Mouse (Mus musculus) embryonic facial prominence, embryonic 12.5 days (tissue): ENCODE measurements at regions not wholly inside any gene's neighbourhood (a gene's known extent, or its start where the extent isn't known, plus 50 kb on each side); places are given as distances from the start of the nearest gene placed in this dataset.

Experiments used
- ATAC-seq: fragments of 200-750 bp; cut with Nextera tagmentation; 2 replicates; pipeline ENCODE4 v1.8.0; 2017; ENCODE audit not compliant: insufficient number of reproducible peaks, insufficient read depth, low FRiP score, low TSS enrichment
- H3K27ac ChIP-seq: fragments of 300-500 bp; sonication (generic); 2 replicates; pipeline ENCODE4 v1.5.1; 2016; ENCODE audit warnings: mild to moderate bottlenecking
- H3K27me3 ChIP-seq: fragments of 300-500 bp; sonication (generic); 2 replicates; pipeline ENCODE4 v1.6.1; 2016; ENCODE audit warnings: mild to moderate bottlenecking, moderate library complexity
- H3K36me3 ChIP-seq: fragments of 300-500 bp; sonication (generic); 2 replicates; pipeline ENCODE4 v1.6.1; 2016; ENCODE audit warnings: mild to moderate bottlenecking
- H3K4me1 ChIP-seq: fragments of 300-500 bp; sonication (generic); 2 replicates; pipeline ENCODE4 v1.6.1; 2016
- H3K4me2 ChIP-seq: fragments of 300-500 bp; sonication (generic); replicated peaks from 2 replicates; pipeline ENCODE4 v1.6.1; 2016; ENCODE audit warnings: mild to moderate bottlenecking, moderate library complexity
- H3K4me3 ChIP-seq: fragments of 300-500 bp; sonication (generic); 2 replicates; pipeline ENCODE4 v1.5.1; 2016; ENCODE audit warnings: mild to moderate bottlenecking
- H3K9ac ChIP-seq: fragments of 300-500 bp; sonication (generic); 2 replicates; pipeline ENCODE4 v1.6.1; 2016; ENCODE audit warnings: mild to moderate bottlenecking, moderate library complexity
- H3K9me3 ChIP-seq: fragments of 300-500 bp; sonication (generic); 2 replicates; pipeline ENCODE4 v1.6.1; 2016; ENCODE audit warnings: mild to moderate bottlenecking, moderate library complexity
- WGBS: fragments of 180-500 bp; shearing (Covaris S2); methylation state at CpG from one replicate; pipeline ENCODE4 v1.1.7; 2016; 5-methylcytosine and 5-hydroxymethylcytosine counted together

DNA sequence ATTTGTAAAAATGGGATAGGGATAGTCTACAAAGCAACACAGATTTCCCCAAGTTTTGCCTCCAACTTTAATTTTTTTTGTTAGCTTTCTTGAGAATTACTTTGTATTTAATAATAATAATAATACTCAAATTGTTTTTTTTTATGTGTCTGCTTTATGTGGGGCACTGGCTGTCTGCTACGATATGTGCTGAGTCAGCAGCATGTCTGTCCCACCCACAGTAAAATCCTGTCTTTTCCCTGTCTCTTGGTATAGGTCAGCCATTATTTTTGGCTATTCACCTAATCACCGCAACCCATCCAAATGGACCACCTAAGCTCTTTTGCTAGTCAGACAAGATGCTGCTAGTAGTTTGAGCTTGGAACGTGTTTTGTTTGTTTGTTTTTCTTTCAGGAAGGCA lies 473.0 kb downstream of the Hs3st4 start:
- no peaks in the 10 kb centered on the region for H3K4me1 ChIP-seq
- 86% methylated on average over 3 of the region's 3 CpGs for WGBS
- H3K4me3 ChIP-seq: no peak overlapping the region
- no peaks in the 10 kb centered on the region for H3K36me3 ChIP-seq
- ATAC-seq: no peak
- H3K27me3 ChIP-seq: no peaks in the 10 kb centered on the region
- no peak overlapping the region for H3K27ac ChIP-seq
- H3K9me3 ChIP-seq: no peaks in the 10 kb centered on the region
- no peak overlapping the region for H3K9ac ChIP-seq
- no peak overlapping the region for H3K4me2 ChIP-seq

DNA sequence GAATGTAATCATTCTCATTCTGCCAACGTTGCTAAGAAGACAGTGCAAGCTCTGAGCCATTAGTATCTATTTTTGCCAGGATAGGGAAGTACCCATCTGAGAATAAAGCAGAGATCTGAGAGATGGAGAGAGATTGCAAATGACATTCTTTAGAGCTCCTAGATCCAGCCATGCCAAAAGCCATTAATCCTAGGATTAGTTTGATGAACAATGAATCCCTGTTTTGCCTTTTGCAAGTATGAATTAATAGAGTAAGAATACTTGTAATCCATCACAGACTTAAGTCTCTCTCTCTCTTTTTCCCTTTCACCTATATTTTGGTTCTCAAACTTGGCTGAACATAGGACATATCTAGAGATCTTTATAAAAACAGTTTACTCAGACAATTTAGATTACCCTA lies 504.7 kb downstream of the Hs3st4 start:
- 61% methylated on average over 1 of the region's 1 CpGs for WGBS
- ATAC-seq: no peak
- Histone ChIP-seq H3K36me3 (no peaks in the 10 kb centered on the region), H3K9ac (no peak overlapping the region), H3K27ac (no peak overlapping the region), H3K4me2 (no peak overlapping the region), H3K4me3 (no peak overlapping the region), H3K9me3 (no peaks in the 10 kb centered on the region), H3K4me1 (no peaks in the 10 kb centered on the region), H3K27me3 (no peaks in the 10 kb centered on the region)

DNA sequence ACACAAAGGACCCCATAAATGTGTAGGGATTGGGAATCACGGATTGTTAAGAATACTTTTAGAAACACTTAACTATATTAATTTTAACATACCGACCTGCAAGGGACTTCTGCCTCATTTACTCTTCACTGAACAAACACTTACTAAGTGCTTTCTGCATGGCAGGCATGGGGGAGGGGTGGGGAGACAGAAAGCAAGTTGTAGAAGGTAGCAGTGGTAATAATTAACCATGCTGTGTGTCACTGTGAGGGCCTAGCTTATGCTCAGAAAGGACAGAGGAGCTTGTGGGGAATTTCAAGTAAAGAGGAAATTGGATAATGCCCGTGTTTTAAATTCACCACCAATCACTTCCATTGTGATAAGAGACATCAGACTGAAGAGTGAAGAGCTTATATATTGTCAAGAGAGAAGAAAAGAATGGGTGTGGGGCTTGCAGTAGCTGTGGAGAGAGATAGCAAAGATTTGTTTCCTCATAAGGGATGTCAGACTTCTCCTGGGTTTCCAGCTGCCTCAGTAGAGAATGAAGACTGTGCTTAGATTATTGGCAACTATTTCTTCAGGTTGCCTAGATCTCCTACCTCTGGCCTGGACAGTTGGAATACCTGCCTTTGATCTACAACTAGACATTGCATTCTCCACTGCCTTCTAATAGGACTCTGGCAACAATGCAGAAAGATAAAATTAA lies 508.6 kb downstream of the Hs3st4 start:
- Histone ChIP-seq H3K27ac (no peak overlapping the region), H3K27me3 (no peaks in the 10 kb centered on the region), H3K4me1 (no peaks in the 10 kb centered on the region), H3K4me2 (no peak overlapping the region), H3K9me3 (no peaks in the 10 kb centered on the region), H3K4me3 (no peak overlapping the region), H3K36me3 (no peaks in the 10 kb centered on the region), H3K9ac (no peak overlapping the region)
- WGBS: 51% methylated on average over 3 of the region's 3 CpGs
- no peak for ATAC-seq

DNA sequence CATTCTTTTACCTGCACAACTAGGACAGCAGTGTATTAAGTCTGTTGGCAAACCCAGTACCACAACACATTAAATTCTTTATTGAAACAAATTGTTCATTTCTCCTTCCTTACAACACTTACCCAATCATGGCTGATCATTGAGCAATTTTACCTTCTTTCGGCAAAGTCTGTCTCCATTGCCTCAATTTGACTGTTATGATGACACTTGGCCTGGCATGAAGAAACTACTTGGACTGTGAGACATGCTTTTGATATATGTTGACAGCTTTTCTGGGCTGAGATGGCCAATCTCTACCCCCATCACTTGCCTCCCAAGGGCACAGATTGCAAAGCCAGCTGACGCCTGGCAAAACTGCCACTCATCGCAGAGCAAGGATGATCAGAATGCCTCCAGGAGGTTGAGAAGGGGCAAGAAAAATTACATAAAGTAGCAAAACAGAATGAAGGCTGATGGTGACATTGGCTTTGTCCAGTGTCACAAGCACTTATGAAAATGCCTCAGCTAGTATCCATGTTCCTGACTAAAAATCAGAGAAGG lies 509.3 kb downstream of the Hs3st4 start:
- 89% methylated on average over 3 of the region's 3 CpGs for WGBS
- Histone ChIP-seq H3K9ac (no peak overlapping the region), H3K4me2 (no peak overlapping the region), H3K27me3 (no peaks in the 10 kb centered on the region), H3K36me3 (no peaks in the 10 kb centered on the region), H3K4me3 (no peak overlapping the region), H3K27ac (no peak overlapping the region), H3K9me3 (no peaks in the 10 kb centered on the region), H3K4me1 (no peaks in the 10 kb centered on the region)
- ATAC-seq: no peak

DNA sequence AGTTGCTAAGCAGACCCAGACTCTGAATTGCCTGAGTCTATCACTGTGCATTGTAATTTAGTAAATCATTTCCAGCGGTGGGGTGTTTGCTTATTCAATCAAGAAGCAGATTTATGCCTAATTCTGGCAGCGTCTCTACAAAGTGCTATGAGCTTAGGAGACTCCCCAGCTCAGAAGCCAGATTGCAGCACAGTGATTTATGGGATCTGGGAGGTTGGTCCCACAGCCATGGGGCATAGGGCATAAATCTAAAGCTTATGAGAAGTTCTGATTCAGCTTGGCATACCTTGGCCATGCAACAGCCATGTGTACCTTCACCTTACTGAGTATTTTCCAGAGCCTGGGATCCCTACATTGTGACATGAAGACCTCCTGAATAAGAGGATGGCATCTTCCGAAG lies 518.0 kb downstream of the Hs3st4 start:
- no peak overlapping the region for H3K27ac ChIP-seq
- H3K4me2 ChIP-seq: no peak overlapping the region
- ATAC-seq: no peak
- 73% methylated on average over 3 of the region's 3 CpGs for WGBS
- H3K27me3 ChIP-seq: no peaks in the 10 kb centered on the region
- H3K4me1 ChIP-seq: no peaks in the 10 kb centered on the region
- H3K4me3 ChIP-seq: no peak overlapping the region
- H3K36me3 ChIP-seq: no peaks in the 10 kb centered on the region
- no peaks in the 10 kb centered on the region for H3K9me3 ChIP-seq
- no peak overlapping the region for H3K9ac ChIP-seq

DNA sequence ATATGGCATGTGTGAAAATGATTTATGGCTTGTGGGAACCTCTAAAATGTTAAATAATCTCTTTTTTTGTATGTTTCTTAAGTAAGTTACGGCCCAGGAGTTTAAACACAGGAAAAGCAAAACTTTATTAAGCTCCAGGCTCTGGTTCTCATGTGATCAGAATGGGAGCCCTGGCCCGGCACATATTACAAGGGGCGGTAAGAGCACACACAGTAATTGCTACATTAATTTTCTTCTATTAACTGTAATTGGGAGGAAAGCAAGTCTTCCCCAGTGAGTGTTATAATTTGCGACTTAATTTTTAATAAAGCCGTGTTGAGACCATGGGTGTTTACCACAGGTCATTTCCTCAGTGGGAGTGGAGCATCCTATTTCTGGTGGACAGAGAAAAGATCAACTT lies 520.1 kb downstream of the Hs3st4 start:
- H3K4me1 ChIP-seq: no peaks in the 10 kb centered on the region
- ATAC-seq: no peak
- no peak overlapping the region for H3K4me3 ChIP-seq
- H3K27ac ChIP-seq: no peak overlapping the region
- H3K4me2 ChIP-seq: no peak overlapping the region
- no peaks in the 10 kb centered on the region for H3K9me3 ChIP-seq
- H3K36me3 ChIP-seq: no peaks in the 10 kb centered on the region
- H3K27me3 ChIP-seq: no peaks in the 10 kb centered on the region
- 80% methylated on average over 5 of the region's 5 CpGs for WGBS
- no peak overlapping the region for H3K9ac ChIP-seq

DNA sequence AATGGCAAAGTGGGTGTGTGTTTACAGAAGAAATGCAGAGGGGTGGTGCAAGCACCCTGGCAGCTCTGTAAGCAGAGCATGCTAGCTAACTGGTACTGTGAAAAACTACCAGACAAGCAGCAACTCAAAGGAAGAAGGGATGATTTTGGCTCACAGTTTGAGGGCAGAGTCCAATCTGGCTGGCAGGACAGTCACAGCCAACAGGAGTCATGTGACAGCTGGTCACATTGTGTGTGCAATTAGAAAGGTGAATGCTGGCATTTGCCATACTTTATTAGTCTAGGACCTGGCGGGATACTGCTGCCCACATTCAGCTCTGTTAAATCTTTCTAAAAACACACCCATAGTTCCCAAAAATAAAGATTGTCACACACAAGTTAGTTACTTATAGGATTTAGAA lies 566.4 kb downstream of the Hs3st4 start:
- no peaks in the 10 kb centered on the region for H3K4me1 ChIP-seq
- H3K4me3 ChIP-seq: no peak overlapping the region
- H3K9me3 ChIP-seq: no peaks in the 10 kb centered on the region
- no peaks in the 10 kb centered on the region for H3K27me3 ChIP-seq
- H3K36me3 ChIP-seq: no peaks in the 10 kb centered on the region
- no peak overlapping the region for H3K27ac ChIP-seq
- H3K4me2 ChIP-seq: no peak overlapping the region
- H3K9ac ChIP-seq: no peak overlapping the region
- ATAC-seq: no peak
- 80% methylated on average over 1 of the region's 1 CpGs for WGBS

DNA sequence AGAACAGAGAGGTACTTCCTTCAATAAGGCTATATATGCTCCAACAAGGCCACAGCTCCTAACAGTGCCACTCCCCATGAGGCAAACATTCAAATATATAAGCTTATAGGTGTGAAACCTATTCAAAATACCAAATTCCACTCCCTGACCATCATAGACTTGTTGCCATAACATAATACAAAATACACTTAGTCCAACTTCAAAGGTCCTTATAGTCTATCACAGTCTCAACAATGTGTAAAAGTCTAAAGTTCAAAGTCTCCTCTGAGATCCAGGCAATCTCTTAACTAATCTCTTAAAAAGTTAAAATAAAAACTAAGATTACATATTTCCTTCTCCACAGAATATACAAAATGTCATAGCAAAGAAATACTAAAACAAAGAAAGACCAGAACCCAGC lies 574.5 kb downstream of the Hs3st4 start:
- H3K4me3 ChIP-seq: no peak overlapping the region
- no peaks in the 10 kb centered on the region for H3K36me3 ChIP-seq
- no peak overlapping the region for H3K9ac ChIP-seq
- ATAC-seq: no peak
- H3K9me3 ChIP-seq: no peaks in the 10 kb centered on the region
- no peak overlapping the region for H3K4me2 ChIP-seq
- no peak overlapping the region for H3K27ac ChIP-seq
- no peaks in the 10 kb centered on the region for H3K27me3 ChIP-seq
- no peaks in the 10 kb centered on the region for H3K4me1 ChIP-seq

DNA sequence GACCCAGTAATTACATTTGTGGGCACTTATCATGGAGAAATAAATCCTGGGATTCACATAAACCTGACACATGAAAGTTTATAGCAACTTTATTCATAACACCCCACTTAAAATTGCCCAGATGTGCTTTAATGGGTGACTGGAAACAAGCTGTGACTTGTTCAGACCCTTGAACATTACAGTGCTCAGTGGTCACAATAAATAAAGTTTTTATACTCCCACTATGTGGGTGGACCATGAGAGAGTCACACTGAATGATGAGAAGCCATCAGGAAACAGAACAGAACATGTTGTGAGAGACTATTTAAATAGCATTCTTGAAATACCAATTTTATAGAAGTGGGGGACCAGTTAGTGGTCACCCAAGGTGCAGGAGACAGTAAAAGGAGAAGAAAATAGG lies 588.1 kb downstream of the Hs3st4 start:
- no peak overlapping the region for H3K4me2 ChIP-seq
- ATAC-seq: no peak
- H3K36me3 ChIP-seq: no peaks in the 10 kb centered on the region
- no peak overlapping the region for H3K9ac ChIP-seq
- H3K4me3 ChIP-seq: no peak overlapping the region
- no peaks in the 10 kb centered on the region for H3K27me3 ChIP-seq
- no peak overlapping the region for H3K27ac ChIP-seq
- no peaks in the 10 kb centered on the region for H3K4me1 ChIP-seq
- H3K9me3 ChIP-seq: no peaks in the 10 kb centered on the region

DNA sequence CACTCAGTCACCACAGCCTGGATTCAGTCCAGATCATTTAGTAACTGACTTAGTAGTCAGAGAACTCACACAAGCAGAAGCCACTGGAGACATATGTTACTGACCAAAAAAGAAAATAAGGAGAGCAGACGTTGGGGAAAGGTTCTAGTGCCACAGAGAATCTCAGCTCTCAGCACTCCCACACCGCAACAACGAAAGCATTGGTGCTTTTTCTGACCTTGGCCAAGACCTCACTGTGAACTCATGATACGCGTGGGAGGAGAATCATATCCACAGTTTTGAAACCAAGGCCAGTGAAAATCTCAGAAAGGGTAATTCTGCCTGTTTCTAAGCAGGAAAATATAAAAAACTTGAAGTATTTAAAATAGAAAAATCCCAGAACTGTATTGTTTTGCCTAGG lies 591.0 kb downstream of the Hs3st4 start:
- WGBS: 83% methylated on average over 5 of the region's 5 CpGs
- no peaks in the 10 kb centered on the region for H3K9me3 ChIP-seq
- no peak for ATAC-seq
- no peak overlapping the region for H3K4me3 ChIP-seq
- no peak overlapping the region for H3K9ac ChIP-seq
- H3K27me3 ChIP-seq: no peaks in the 10 kb centered on the region
- no peaks in the 10 kb centered on the region for H3K36me3 ChIP-seq
- H3K4me2 ChIP-seq: no peak overlapping the region
- no peaks in the 10 kb centered on the region for H3K4me1 ChIP-seq
- H3K27ac ChIP-seq: no peak overlapping the region

DNA sequence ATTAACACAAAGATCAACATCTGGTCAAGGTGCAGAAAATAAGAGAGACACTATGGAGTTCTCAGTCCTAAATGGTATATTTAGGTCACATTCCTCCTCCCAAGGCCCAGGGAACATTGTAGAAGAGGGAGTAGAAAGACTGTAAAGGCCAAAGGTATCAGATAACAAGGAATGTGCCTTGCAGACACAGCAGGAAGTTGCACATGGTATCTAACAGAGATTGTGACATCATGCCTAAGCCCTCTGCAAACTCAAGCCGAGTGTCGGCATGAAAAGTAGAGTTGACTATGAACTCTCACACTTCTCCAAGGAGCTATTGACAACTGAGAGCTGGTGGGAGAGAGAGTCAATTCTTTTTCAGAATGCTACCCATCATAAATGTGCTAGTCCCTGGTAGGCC lies 598.7 kb downstream of the Hs3st4 start:
- WGBS: 80% methylated on average over 2 of the region's 2 CpGs
- H3K36me3 ChIP-seq: no peaks in the 10 kb centered on the region
- H3K9me3 ChIP-seq: no peaks in the 10 kb centered on the region
- H3K27me3 ChIP-seq: no peaks in the 10 kb centered on the region
- H3K4me2 ChIP-seq: no peak overlapping the region
- ATAC-seq: no peak
- no peak overlapping the region for H3K9ac ChIP-seq
- no peaks in the 10 kb centered on the region for H3K4me1 ChIP-seq
- no peak overlapping the region for H3K27ac ChIP-seq
- no peak overlapping the region for H3K4me3 ChIP-seq

DNA sequence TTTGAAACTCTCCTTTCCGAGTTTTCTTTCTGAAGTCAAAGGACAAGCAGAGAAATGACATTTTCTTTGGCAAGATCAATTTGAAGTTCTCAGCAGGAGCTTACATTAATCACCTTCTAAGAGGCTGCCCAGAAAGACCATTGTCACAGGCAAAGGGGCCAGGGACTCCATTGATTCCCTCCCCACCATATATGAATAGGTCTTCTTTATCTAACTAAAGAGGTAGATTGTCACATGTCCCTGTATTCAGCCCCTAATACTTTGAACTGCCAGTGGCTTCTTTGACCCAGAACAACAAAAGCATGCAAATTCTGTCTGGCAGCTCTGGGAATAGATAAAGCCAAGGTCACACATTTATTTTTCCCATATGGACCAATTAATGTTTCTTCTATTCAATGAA lies 602.6 kb downstream of the Hs3st4 start:
- H3K27me3 ChIP-seq: no peaks in the 10 kb centered on the region
- 72% methylated on average over 1 of the region's 1 CpGs for WGBS
- no peak for ATAC-seq
- H3K9ac ChIP-seq: no peak overlapping the region
- no peaks in the 10 kb centered on the region for H3K36me3 ChIP-seq
- no peak overlapping the region for H3K4me2 ChIP-seq
- H3K4me3 ChIP-seq: no peak overlapping the region
- no peaks in the 10 kb centered on the region for H3K4me1 ChIP-seq
- no peaks in the 10 kb centered on the region for H3K9me3 ChIP-seq
- no peak overlapping the region for H3K27ac ChIP-seq

DNA sequence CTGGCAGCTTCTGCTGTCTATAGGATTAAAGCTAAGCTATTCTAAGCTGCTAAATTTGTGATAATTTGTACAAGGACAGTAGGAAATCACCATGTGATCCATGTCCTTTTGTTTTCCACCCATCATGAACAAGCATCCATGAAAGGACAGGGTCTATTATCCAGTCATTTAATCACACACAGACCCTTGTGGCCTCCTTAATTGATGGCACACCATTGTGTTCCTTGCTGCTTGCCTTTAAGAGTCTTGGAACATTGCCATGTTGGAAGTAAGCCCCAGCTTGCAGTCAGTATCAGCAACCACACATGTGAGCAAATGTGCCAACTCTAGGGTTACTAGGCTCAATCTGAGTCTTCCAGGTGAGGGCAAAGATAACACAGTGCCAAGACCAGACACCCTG lies 608.7 kb downstream of the Hs3st4 start:
- Histone ChIP-seq H3K9me3 (no peaks in the 10 kb centered on the region), H3K27me3 (no peaks in the 10 kb centered on the region), H3K4me2 (no peak overlapping the region), H3K27ac (no peak overlapping the region), H3K4me3 (no peak overlapping the region), H3K36me3 (no peaks in the 10 kb centered on the region), H3K9ac (no peak overlapping the region), H3K4me1 (0 out of 2 replicates have a peak, but pooled peaks cover 2% of the 10 kb centered on the region)
- no peak for ATAC-seq
